Mouse (Mus musculus) heart, postnatal 4 days (tissue): ENCODE measurements around the gene Lbp. TPM values are rescaled to one million over a fixed set of nuclear protein-coding genes. Genes with fewer than 3 reads are reported as not detected.

ENCODE experiments used
- DNase-seq: peaks from one replicate; pipeline ENCODE4 v3.0.0; 2021
- total RNA-seq, 2 experiments: library from RNA; stranded (reverse); gene quantifications; 2 replicates each; pipeline ENCODE4 v1.2.3; 2021

Gene Lbp
- 1 to 10 TPM; 6.3 to 6.6 TPM for total RNA-seq

- peak; percentile 47 for DNase-seq
Observed at GRCm38 (mm10) chr2:158305948-158306695, at the start of gene Lbp. Lbp (plus strand) TSS chr2:158306493.

DNA sequence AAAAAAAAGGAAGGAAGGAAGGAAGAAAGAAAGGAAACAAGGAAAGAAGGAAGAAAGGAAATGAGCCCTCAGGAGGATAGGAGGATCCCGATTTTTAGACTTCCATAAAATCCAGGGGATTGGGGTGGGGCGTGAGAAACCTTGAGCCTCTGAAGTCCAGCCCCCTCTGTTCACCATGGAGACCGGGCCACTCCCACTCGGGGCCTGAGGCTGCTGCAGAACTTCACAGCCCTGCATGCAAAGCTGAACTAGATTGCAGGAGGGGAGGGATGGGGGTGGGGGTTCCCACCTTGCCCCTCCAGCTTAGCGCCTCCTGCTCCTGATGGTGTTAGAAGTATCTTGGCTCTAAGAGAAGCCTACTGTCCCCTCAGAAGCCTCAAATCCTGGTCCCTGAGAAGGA, 49.4 kb upstream of the Lbp start:
- peak; percentile 38 for DNase-seq

GRCm38 (mm10) chr2:158258005-158258418, 48.3 kb upstream of the Lbp start, which contains the start of gene Bpi:
Bpi (plus strand) TSS chr2:158258094.
- DNase-seq: no peak

- DNase-seq: peak; percentile 83
Observed at GRCm38 (mm10) chr2:158258781-158259180, 47.5 kb upstream of the Lbp start.

DNA sequence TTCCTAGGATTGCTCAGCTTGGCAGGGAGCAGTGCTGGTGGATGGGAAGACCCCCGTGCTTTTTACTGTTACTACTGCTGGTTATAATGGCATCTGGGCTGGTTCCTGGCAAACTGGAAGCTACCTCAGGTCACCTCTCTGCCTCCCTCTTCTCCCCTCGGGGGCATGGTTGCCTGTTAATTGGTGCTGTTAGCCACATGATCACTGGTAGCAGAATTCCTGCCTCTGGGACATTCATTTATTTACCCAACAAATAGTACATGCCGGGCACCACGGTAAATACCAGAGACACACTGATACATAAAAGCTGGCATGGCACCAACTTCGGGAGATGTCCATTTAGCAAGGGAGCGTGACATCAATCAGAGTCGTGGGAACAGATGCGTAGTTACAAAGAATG, 46.8 kb upstream of the Lbp start:
- DNase-seq: no peak

GRCm38 (mm10) chr2:158264877-158265276, 41.4 kb upstream of the Lbp start:
- no peak for DNase-seq

- no peak for DNase-seq
Observed at GRCm38 (mm10) chr2:158270017-158270416, 36.3 kb upstream of the Lbp start.

DNA sequence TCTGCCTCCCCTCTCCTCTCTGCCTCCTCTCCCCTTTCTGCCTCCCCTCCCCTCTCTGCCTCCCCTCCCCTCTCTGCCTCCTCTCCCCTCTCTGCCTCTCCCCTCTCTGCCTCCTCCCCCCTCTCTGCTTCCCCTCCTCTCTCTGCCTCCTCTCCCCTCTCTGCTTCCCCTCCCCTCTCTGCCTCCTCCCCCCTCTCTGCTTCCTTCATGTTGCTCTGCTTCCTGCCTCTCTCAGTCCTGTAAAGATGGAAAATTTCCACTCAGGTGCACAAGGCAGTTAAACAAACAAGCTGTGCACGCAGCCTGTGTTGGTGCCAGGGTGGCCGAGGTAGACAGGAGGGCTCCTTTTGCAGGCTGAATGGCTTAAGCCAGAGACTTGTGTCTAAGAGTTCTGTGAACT, 32.6 kb upstream of the Lbp start:
- DNase-seq: no peak

GRCm38 (mm10) chr2:158275349-158275748, 30.9 kb upstream of the Lbp start:
- DNase-seq: no peak

DNA sequence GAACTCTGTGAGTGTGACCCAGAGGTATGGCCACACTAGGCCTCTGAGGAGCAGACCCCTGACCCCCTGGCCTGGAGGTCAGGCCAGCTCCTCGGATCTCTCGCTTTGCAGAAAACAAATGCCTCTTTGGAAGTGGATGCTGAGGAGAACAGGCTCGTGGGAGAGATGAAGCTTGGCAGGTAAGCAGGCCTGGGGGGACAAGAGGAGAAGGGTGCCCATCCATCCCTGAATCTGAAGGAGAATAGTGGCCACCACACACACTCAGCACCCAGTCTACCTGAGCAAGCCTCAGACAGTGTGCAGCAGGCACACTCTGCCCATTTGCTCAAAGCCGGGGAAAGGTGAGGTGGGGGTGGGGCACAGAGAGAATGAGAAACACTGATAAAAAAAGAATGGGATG, 30.5 kb upstream of the Lbp start:
- no peak for DNase-seq

GRCm38 (mm10) chr2:158276451-158276850, 29.8 kb upstream of the Lbp start:
- no peak for DNase-seq

DNA sequence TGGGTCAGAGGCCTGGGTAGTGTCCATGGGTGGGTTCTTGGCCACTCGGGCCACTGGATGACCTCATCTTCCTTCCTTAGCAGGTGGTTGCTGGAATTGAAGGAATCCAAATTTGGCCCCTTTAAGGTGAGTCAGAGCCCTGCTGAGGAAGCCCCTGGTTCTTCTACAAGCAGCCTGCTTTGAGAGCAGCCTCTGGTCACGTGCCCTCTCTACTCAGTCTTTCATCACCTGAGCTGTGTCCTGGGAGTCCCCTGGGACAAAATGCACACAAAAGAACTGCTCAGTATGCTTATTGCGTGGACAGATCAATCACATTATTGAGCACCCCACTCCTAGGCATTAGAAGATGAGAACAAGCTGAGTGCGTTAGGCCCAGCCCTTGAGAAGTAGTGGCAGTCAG, 29.4 kb upstream of the Lbp start:
- DNase-seq: no peak

GRCm38 (mm10) chr2:158279656-158280055, 26.6 kb upstream of the Lbp start:
- DNase-seq: no peak

DNA sequence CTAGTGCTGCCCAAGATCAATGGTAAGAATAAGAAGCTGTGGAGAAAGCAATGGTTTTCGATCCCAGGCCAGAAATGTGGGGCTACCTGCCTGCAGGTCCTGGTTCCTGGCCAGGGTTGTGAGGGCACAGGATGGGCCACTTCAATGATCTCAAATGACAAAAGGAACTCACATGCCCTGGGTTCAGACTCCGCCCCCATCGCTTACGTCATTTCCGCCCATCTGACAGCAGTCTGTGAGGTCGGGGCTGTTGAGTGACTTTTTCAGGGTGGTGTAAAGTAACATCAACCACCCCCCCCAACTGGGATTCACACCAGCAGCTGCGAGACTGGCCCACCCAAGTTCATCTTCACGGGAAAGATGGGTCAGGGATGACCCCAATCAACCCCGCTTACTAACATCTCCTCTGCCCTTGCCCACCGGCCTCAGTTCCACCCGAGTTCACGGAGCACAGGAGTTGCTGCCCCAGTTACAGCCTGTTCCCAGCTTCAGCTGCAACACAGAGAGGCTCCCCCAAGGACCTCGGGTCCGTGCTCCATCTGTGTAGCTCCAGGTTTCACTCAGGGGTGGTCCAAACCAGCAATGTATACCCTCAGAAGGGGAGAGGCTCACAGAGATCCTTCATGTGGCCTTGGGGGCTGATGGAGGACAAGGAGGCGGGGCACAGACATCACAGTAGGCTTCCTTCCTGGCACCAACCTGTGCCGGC, 24.6 kb upstream of the Lbp start:
- DNase-seq: no peak

GRCm38 (mm10) chr2:158283136-158283535, 23.2 kb upstream of the Lbp start:
- DNase-seq: no peak

DNA sequence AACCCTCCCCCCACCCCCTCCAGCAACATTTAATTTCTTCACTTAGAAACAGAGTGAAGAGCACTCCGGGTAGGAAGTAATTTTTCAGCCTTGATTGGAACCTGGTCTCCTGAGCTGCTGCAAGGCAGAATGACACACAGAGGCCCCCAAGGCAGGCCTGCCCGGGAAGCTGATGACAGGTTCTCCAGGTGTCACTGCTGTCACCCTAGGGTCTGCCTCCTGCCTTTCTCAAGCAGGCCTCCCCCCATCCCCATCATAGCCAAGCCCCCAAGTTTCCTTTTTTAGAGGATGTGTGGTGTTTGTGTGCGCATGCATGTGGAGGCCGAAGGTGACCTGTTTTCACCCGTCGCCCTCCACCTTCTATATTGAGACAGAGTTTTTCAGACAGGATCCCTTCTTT, 22.5 kb upstream of the Lbp start:
- no peak for DNase-seq

DNA sequence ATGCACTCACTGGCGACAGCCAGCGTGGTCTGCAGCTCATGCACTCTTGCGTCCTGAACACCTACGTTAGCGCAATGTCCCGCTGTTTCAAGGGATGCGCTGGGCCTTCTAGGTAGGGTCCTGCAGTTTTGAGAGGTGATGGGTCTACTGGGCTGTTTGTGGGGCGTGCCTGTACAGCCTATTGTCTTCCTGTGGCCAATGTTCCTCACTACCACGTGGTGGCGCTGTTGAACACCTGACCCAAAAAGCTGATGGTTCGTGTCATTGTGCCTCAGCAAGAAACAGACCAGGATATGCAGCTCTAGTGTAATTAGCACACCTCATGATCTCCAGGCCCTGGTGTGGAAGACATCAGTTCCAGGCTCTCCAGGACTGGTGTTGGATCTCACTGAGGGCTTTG, 21.7 kb upstream of the Lbp start:
- DNase-seq: peak; percentile 73

DNA sequence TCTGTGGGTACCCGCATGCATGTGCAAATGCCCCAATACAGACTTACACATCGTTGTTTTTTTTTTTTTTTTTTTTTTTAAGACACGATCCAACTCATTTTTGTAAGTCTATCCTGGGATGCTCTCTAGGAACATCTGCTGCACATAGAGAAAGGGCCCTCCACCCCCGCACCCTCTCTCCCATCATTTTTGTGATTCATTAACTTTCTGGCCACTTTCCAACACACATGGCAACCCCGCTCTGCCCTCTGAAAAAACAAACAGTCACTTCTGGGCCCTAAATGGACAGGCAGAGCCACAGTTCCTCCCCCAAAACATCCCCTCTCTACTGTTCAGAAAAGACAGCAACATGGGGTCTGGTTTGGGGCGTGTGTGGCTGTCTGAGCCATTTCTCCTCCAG, 20.6 kb upstream of the Lbp start:
- no peak for DNase-seq

- peak; percentile 28 for DNase-seq
Observed at GRCm38 (mm10) chr2:158295700-158296099, 10.6 kb upstream of the Lbp start.

GRCm38 (mm10) chr2:158299203-158299602, 7.1 kb upstream of the Lbp start:
- DNase-seq: no peak

- DNase-seq: no peak
Observed at GRCm38 (mm10) chr2:158299731-158300130, 6.6 kb upstream of the Lbp start.

DNA sequence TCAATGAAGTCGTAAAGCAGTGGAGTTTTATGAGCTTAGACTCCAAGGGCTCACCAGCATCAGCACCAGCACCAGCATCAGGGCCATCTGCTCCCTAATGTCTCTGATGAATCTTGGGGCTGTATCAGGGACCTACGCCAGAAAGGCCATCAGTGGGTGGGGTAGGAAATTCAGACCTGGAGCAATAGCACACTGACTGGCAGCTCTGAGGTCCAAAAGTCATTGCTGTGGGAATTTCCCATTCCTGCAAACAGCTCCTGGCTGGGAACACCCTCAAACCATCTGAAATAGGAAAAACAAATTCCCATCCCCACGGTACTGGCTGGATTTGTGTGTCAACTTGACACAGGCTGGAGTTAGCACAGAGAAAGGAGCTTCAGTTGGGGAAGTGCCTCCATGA, 3.5 kb upstream of the Lbp start:
- DNase-seq: no peak

GRCm38 (mm10) chr2:158306696-158307049, 380 bp downstream of the Lbp start:
- no peak for DNase-seq

GRCm38 (mm10) chr2:158308276-158308675, 2.0 kb downstream of the Lbp start:
- DNase-seq: no peak
